Comparison of ENCODE assay signal across 14 mouse cellular contexts in genomic region chr13:11247541-11247940, GRCm38 (mm10).
A peak's percentile ranks its signal among the peaks of the same experiment; 100 is the strongest.
DNase-seq lines count a peak whose midpoint lies in the region; ATAC-seq lines count a peak whose summit lies in the region.
"Had no signal": no experiment of that assay in that cellular context is flagged by ENCODE, and none has a peak within 500 bp of the region (broad histone marks: within the 10 kb centered on the region; RNA-seq: fewer than 3 reads in every experiment).

No protein-coding gene starts in this region.

- no peak overlapping the region for H3K27ac ChIP-seq in embryonic facial prominence, embryonic 14.5 days (replicated peaks; ENCODE audit: low read depth, low read length)
- H3K27ac ChIP-seq in liver, embryonic 11.5 days (ENCODE audit: low read depth, low read length), result no peak overlapping the region
- H3K27ac ChIP-seq: embryonic facial prominence, embryonic 12.5 days; layer of hippocampus, adult 2 months; lung, embryonic 15.5 days had no signal

- no peaks in the 10 kb centered on the region for H3K27me3 ChIP-seq in embryonic facial prominence, embryonic 14.5 days (replicated peaks; ENCODE audit: control insufficient read depth, insufficient read depth, low read length)
- no peaks in the 10 kb centered on the region for H3K27me3 ChIP-seq in liver, embryonic 11.5 days (replicated peaks; ENCODE audit: control insufficient read depth, insufficient read depth, low read length)
- H3K27me3 ChIP-seq: embryonic facial prominence, embryonic 12.5 days; lung, embryonic 15.5 days had no signal

- DNase-seq in heart, postnatal 4 days, result peak; percentile 13
- no peak for DNase-seq in heart, adult 11 months
- DNase-seq in 3T3-L1 (ENCODE audit: low read depth, low spot score) (peak; percentile 17), NIH3T3 (ENCODE audit: low read depth) (peak; percentile 51)
- peak; percentile 69 for DNase-seq in embryonic facial prominence, embryonic 14.5 days (ENCODE audit: low spot score)
- DNase-seq in frontal cortex, postnatal 14 days (ENCODE audit: low spot score in 2 of 2), result no peak
- no peak for DNase-seq in urinary bladder, postnatal 36 days (ENCODE audit: low spot score in 2 of 2)
- no peak for DNase-seq in liver, embryonic 11.5 days (ENCODE audit: low spot score)
- DNase-seq: cerebellum, adult 11 months had no signal

- H3K9me3 ChIP-seq in embryonic facial prominence, embryonic 14.5 days (ENCODE audit: control insufficient read depth, low read length), result no peaks in the 10 kb centered on the region
- H3K9me3 ChIP-seq in liver, embryonic 11.5 days (ENCODE audit: control insufficient read depth, low read length), result no peaks in the 10 kb centered on the region
- H3K9me3 ChIP-seq: embryonic facial prominence, embryonic 12.5 days; lung, embryonic 15.5 days had no signal

- H3K4me3 ChIP-seq in embryonic facial prominence, embryonic 14.5 days (ENCODE audit: low read depth, low read length), result no peak overlapping the region
- no peak overlapping the region for H3K4me3 ChIP-seq in liver, embryonic 11.5 days (ENCODE audit: low read depth, low read length)
- H3K4me3 ChIP-seq: embryonic facial prominence, embryonic 12.5 days; layer of hippocampus, adult 2 months; lung, embryonic 15.5 days had no signal

- H3K4me2 ChIP-seq in embryonic facial prominence, embryonic 14.5 days (ENCODE audit: low read depth, low read length), result no peak overlapping the region
- no peak overlapping the region for H3K4me2 ChIP-seq in liver, embryonic 11.5 days
- H3K4me2 ChIP-seq: embryonic facial prominence, embryonic 12.5 days; lung, embryonic 15.5 days had no signal

- no peaks in the 10 kb centered on the region for H3K4me1 ChIP-seq in embryonic facial prominence, embryonic 14.5 days (ENCODE audit: control insufficient read depth, insufficient read depth, low read length)
- H3K4me1 ChIP-seq in liver, embryonic 11.5 days (replicated peaks; ENCODE audit: control insufficient read depth, insufficient read depth, low read length), result no peaks in the 10 kb centered on the region
- H3K4me1 ChIP-seq: embryonic facial prominence, embryonic 12.5 days; lung, embryonic 15.5 days had no signal

- no peak for ATAC-seq in embryonic facial prominence, embryonic 14.5 days (ENCODE audit: low read depth)
- ATAC-seq in liver, embryonic 11.5 days (replicated peaks; ENCODE audit: low FRiP score), result no peak
- ATAC-seq: CD4-positive, CD25-positive, alpha-beta regulatory T cell, adult 4 months; forebrain, embryonic 16.5 days had no signal

- H3K9ac ChIP-seq in embryonic facial prominence, embryonic 14.5 days (ENCODE audit: low read depth, low read length), result no peak overlapping the region
- H3K9ac ChIP-seq in liver, embryonic 11.5 days (ENCODE audit: low read depth, low read length), result no peak overlapping the region
- H3K9ac ChIP-seq: embryonic facial prominence, embryonic 12.5 days; lung, embryonic 15.5 days had no signal

- no peaks in the 10 kb centered on the region for H3K36me3 ChIP-seq in embryonic facial prominence, embryonic 14.5 days (ENCODE audit: control insufficient read depth, insufficient read depth, low read length)
- H3K36me3 ChIP-seq in liver, embryonic 11.5 days (ENCODE audit: control insufficient read depth, insufficient read depth, low read length), result no peaks in the 10 kb centered on the region
- H3K36me3 ChIP-seq: embryonic facial prominence, embryonic 12.5 days; lung, embryonic 15.5 days had no signal

Comparison
In these comparisons a context has a peak if more than half of its experiments do, and no peak if none do; other contexts are left out.
1. DNase-seq: peak in heart, postnatal 4 days (single experiment), 3T3-L1 (single experiment), NIH3T3 (single experiment) and embryonic facial prominence, embryonic 14.5 days (single experiment); none in heart, adult 11 months (single experiment), frontal cortex, postnatal 14 days (0 of 2), urinary bladder, postnatal 36 days (0 of 2) and liver, embryonic 11.5 days (single experiment).